Mouse (Mus musculus) cerebellum, adult 2 months (tissue): ENCODE measurements around the gene S100a4. TPM values are rescaled to one million over a fixed set of nuclear protein-coding genes. Genes with fewer than 3 reads are reported as not detected.

Experiments
- DNase-seq, 2 experiments: peaks; one replicate each; pipeline ENCODE4 v3.0.0; 2021
- H3K27ac ChIP-seq: fragments of 200-500 bp; 2 replicates; pipeline ENCODE4 v1.5.1; 2012; ENCODE audit warnings: low read length, control low read depth, inconsistent platforms; ENCODE audit not compliant: insufficient read depth
- H3K27me3 ChIP-seq: fragments of 200-500 bp; 2 replicates; pipeline ENCODE4 v1.6.1; 2012; ENCODE audit warnings: inconsistent platforms, mild to moderate bottlenecking, low read length, moderate library complexity; ENCODE audit not compliant: control insufficient read depth, insufficient read depth
- H3K4me1 ChIP-seq: fragments of 200-500 bp; 2 replicates; pipeline ENCODE4 v1.6.1; 2011; ENCODE audit warnings: low read length; ENCODE audit not compliant: control insufficient read depth, insufficient read depth
- H3K4me3 ChIP-seq: fragments of 200-500 bp; replicated peaks from 2 replicates; pipeline ENCODE3; 2011; ENCODE audit warnings: mild to moderate bottlenecking, low read depth, low read length, control low read depth; ENCODE audit not compliant: insufficient read depth
- CTCF ChIP-seq: fragments of 200-500 bp; IDR thresholded peaks from 2 replicates; pipeline ENCODE4 v1.5.1; 2011; ENCODE audit warnings: low read depth, mild to moderate bottlenecking, control low read depth, low read length, moderate library complexity, borderline replicate concordance; ENCODE audit not compliant: insufficient read depth
- POLR2A ChIP-seq: fragments of 200-500 bp; IDR thresholded peaks from 2 replicates; pipeline ENCODE4 v1.6.1; 2011; ENCODE audit warnings: low read length, control low read depth, borderline replicate concordance; ENCODE audit not compliant: insufficient read depth
- WGBS: fragments of 180-500 bp; shearing (Covaris S2); methylation state at CpG from one replicate; pipeline ENCODE4 v1.1.7; 2018; 5-methylcytosine and 5-hydroxymethylcytosine counted together
- polyA plus RNA-seq: library from polyadenylated mRNA; depleted of rRNA; stranded (reverse); fragments of >200 nt; gene quantifications from 2 replicates; pipeline ENCODE4 v1.2.3, GENCODE M21; 2012; rRNA removed

The S100a4 gene
- 2.7 and 4.1 TPM in 2 replicates for polyA plus RNA-seq

DNA sequence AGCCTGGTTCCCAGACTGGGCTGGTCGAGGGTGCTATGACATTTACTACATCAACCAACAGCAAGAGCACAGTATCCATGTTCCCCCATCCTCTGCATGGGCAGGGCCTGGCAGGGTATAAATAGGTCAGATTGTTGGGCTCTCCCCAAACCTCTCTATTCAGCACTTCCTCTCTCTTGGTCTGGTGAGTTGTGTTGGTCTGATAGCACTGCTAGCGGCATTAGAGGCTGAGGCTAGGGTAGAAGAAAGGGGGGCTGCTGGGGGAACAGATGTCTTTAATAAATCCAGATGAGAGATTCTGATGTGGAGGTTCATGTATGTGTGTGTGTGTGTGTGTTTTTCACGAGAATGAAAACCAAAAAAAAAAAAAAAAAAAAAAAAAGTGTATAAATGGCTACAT is at the start of gene S100a4:
Gene S100a4 (plus strand): TSS at position 149 of the 400 bp plus-strand sequence.
- Histone ChIP-seq H3K27ac (no peak within 1 kb of the TSS), H3K4me1 (no peaks in the 10 kb centered on the region), H3K27me3 (0 out of 2 replicates have a peak, but pooled peaks cover 2% of the 10 kb centered on the region), H3K4me3 (no peak within 1 kb of the TSS)
- TF ChIP-seq CTCF (no peak), POLR2A (no peak)
- no peak for DNase-seq
- WGBS: 60% methylated on average over 3 of the region's 3 CpGs

- Histone ChIP-seq H3K27ac (no peak overlapping the region), H3K4me1 (no peaks in the 10 kb centered on the region), H3K27me3 (no peaks in the 10 kb centered on the region), H3K4me3 (no peak overlapping the region)
- peak in 1 of 2 experiments; percentile 41 for DNase-seq
- TF ChIP-seq CTCF (no peak), POLR2A (no peak)
- whole genome bisulfite sequencing: 41% methylated on average over 5 of the region's 5 CpGs
Observed at GRCm38 (mm10) chr3:90555954-90556353, 47.6 kb upstream of the S100a4 start.

DNA sequence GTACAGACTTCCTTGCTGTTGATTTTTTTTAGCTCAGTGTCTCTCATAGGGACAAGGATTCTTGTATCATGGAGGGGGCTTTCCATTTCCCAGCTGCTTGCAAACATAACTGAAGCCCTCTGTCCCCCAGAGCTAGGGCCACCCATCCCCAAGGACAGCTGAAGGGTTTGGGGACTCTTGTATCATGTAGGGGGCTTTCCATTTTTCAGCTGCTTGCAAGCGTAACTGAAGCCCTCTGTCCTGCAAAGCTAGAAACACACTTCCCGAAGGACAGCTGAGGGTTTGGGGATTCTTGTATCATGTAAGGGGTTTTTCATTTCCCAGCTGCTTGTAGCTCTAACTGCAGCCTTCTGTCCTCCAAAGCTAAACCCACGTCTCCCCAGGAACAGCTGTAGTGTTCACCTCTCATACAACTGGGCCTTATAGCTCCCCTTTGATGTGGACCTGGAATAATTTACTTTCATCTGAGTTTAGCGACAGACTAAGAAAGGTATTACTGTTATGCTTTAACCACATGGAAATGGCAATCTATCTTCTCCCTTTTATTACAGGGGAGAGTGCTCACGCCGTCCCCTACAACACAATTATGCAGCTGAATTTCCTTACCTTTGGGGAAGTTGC is 43.5 kb upstream of the S100a4 start, which contains the start of gene S100a3:
Gene S100a3 (plus strand): TSS at position 571 of the 621 bp plus-strand sequence.
- no peak for DNase-seq
- no peak within 1 kb of the TSS for H3K4me3 ChIP-seq
- WGBS: 83% methylated on average over 6 of the region's 6 CpGs
- H3K27me3 ChIP-seq: no peaks in the 10 kb centered on the region
- TF ChIP-seq POLR2A (no peak), CTCF (no peak)
- no peak within 1 kb of the TSS for H3K27ac ChIP-seq
- H3K4me1 ChIP-seq: no peaks in the 10 kb centered on the region

GRCm38 (mm10) chr3:90574691-90575090 is 28.9 kb upstream of the S100a4 start:
- TF ChIP-seq CTCF: no peak
- Histone ChIP-seq H3K27me3 (no peaks in the 10 kb centered on the region), H3K4me3 (no peak overlapping the region), H3K4me1 (no peaks in the 10 kb centered on the region), H3K27ac (no peak overlapping the region)
- no peak for DNase-seq
- WGBS: 39% methylated on average over 5 of the region's 5 CpGs

DNA sequence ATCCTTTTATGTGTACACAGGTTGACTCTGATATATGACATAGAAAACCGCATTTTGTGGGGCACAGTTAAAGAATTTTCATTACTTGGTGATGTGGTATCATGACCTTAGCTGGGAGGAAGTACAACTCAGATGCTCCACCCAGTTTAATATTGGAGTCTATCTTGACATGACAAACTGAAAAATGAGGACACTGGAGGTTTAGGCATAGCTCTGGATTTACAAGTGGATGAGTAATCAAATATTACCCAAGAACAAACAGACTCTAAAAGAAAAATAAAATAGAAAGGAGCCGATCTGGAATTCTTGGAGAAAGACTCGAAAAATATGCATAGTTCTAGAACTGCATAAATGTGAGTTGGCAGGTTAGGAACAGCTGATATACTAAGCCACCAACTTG is 28.3 kb upstream of the S100a4 start:
- Histone ChIP-seq H3K4me1 (no peaks in the 10 kb centered on the region), H3K27me3 (no peaks in the 10 kb centered on the region), H3K4me3 (no peak overlapping the region), H3K27ac (no peak overlapping the region)
- TF ChIP-seq CTCF: no peak
- TF ChIP-seq POLR2A: no peak
- WGBS: 88% methylated on average over 3 of the region's 3 CpGs
- DNase-seq: no peak

DNA sequence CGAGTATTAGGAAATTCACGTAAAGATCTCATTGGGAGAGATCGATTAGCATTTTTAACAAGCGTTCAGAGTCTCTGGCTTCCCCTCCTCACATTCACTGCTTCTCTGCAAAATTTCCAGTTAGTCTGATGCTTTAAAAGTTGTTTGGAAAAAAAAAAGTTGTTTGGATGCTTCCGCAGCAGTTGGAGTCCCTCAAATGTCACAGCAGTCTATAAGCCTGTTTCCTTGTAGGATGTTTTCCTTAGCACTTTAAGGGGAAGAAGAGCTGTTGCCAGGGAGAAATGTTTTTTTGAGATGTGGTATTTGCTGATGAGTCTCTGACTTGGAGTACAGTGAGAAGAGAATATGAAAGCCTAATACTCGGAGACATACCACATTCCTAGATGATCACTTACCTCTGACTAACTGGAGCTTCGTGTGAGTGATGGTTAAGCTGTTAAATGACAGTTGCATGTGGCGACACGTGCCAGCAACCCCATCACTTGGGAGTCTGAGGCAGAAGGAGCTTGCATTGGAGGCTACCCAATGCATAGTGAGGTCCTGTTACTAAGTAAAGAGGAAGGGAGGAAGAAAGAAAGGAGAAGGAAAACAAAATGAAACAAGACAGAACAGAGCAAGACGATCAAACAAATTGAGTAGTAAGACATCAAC is 27.1 kb upstream of the S100a4 start:
- no peak for DNase-seq
- Histone ChIP-seq H3K4me3 (no peak overlapping the region), H3K27me3 (no peaks in the 10 kb centered on the region), H3K4me1 (no peaks in the 10 kb centered on the region), H3K27ac (no peak overlapping the region)
- 35% methylated on average over 10 of the region's 10 CpGs for WGBS
- no peak for TF ChIP-seq CTCF
- no peak for TF ChIP-seq POLR2A

DNA sequence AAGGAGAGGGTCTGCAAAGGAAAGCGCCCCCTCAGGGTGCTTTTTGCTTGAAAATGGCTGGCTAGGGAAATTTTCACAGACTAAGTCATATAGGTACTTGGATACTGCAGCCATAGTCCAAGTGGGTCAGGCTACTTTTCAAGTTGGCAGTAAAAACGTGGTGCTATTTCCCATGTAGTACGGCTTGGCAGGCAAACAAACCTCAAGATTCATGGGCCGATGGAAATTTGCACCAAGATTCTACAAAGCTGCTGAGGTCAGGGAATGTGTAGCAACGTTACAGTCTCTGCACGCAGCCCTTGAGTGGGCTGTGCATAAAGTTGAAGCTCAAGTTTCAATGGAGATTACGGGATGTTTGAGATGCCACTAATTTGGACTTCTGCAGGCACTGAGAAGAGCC is 24.1 kb upstream of the S100a4 start:
- WGBS: 44% methylated on average over 7 of the region's 7 CpGs
- no peak for DNase-seq
- no peak for TF ChIP-seq CTCF
- H3K27me3 ChIP-seq: no peaks in the 10 kb centered on the region
- H3K4me3 ChIP-seq: no peak overlapping the region
- no peaks in the 10 kb centered on the region for H3K4me1 ChIP-seq
- no peak overlapping the region for H3K27ac ChIP-seq

- Histone ChIP-seq H3K4me3 (no peak overlapping the region), H3K27ac (no peak overlapping the region), H3K4me1 (no peaks in the 10 kb centered on the region; the same call in 1 of the 2 replicates), H3K27me3 (no peaks in the 10 kb centered on the region)
- 98% methylated on average over 5 of the region's 5 CpGs for WGBS
- no peak for DNase-seq
- TF ChIP-seq POLR2A: no peak
- no peak for TF ChIP-seq CTCF
Observed at GRCm38 (mm10) chr3:90581141-90581540, 22.4 kb upstream of the S100a4 start.
